ENCODE assay signal across 8 mouse cellular contexts in genomic region chr15:99819621-99820279, GRCm38 (mm10). TPM values are rescaled to one million over a fixed set of nuclear protein-coding genes. Genes with fewer than 3 reads are reported as not detected.
DNase-seq lines count a peak whose midpoint lies in the region; ATAC-seq lines count a peak whose summit lies in the region.

No protein-coding gene starts in this region.

- WGBS in embryonic facial prominence, embryonic 13.5 days, result 6% methylated on average over 14 of the region's 14 CpGs
- WGBS in heart, embryonic 14.5 days, result 5% methylated on average over 14 of the region's 14 CpGs
- WGBS in limb, embryonic 10.5 days, result 32% methylated on average over 14 of the region's 14 CpGs
- 70% methylated on average over 14 of the region's 14 CpGs for WGBS in midbrain, embryonic 11.5 days

- peak overlapping the region; percentile 71 for H3K4me3 ChIP-seq in embryonic facial prominence, embryonic 13.5 days
- H3K4me3 ChIP-seq in heart, embryonic 14.5 days (ENCODE audit: control insufficient read depth in 1 of 2, insufficient read depth in 1 of 2, low read depth in 1 of 2, low read length in 2 of 2), result peak overlapping the region; percentile 59 to 60
- H3K4me3 ChIP-seq in limb, embryonic 10.5 days, result peak overlapping the region; percentile 64
- H3K4me3 ChIP-seq in midbrain, embryonic 11.5 days (ENCODE audit: low read depth, low read length), result no peak overlapping the region; the same call in 1 of the 2 replicates

- DNase-seq in Muller cell, postnatal 12 days (ENCODE audit: inconsistent ontology term), result peak; percentile 25
- DNase-seq in limb, embryonic 10.5 days (ENCODE audit: low spot score), result peak; percentile 73
- no peak for DNase-seq in midbrain, embryonic 11.5 days (ENCODE audit: low spot score, missing footprints)
- no peak for DNase-seq in cerebellum, postnatal 10 days
- DNase-seq in cerebellum, adult 11 months, result no peak
- no peak for DNase-seq in right cerebral cortex, postnatal 36 days (ENCODE audit: low spot score in 2 of 2)

- peaks cover 4% of the 10 kb centered on the region; the same call in 1 of the 2 replicates for H3K9me3 ChIP-seq in embryonic facial prominence, embryonic 13.5 days
- H3K9me3 ChIP-seq in heart, embryonic 14.5 days (ENCODE audit: control insufficient read depth, low read length), result 0 out of 2 replicates have a peak, but pooled peaks cover 4% of the 10 kb centered on the region
- H3K9me3 ChIP-seq in limb, embryonic 10.5 days (replicated peaks), result no peaks in the 10 kb centered on the region
- H3K9me3 ChIP-seq in midbrain, embryonic 11.5 days (ENCODE audit: control insufficient read depth, low read length), result no peaks in the 10 kb centered on the region

- peak overlapping the region; percentile 89 for H3K9ac ChIP-seq in embryonic facial prominence, embryonic 13.5 days
- H3K9ac ChIP-seq in heart, embryonic 14.5 days (ENCODE audit: low read length), result peak overlapping the region; percentile 84
- H3K9ac ChIP-seq in midbrain, embryonic 11.5 days (ENCODE audit: low read length), result peak overlapping the region; percentile 52

- H3K27me3 ChIP-seq in embryonic facial prominence, embryonic 13.5 days, result no peaks in the 10 kb centered on the region
- no peaks in the 10 kb centered on the region for H3K27me3 ChIP-seq in heart, embryonic 14.5 days (ENCODE audit: control insufficient read depth, insufficient read depth, low read length)
- H3K27me3 ChIP-seq in limb, embryonic 10.5 days (ENCODE audit: low read depth, poor library complexity, severe bottlenecking), result no peaks in the 10 kb centered on the region
- no peaks in the 10 kb centered on the region for H3K27me3 ChIP-seq in midbrain, embryonic 11.5 days (ENCODE audit: control insufficient read depth, insufficient read depth, low read length)

- peaks cover 17% of the 10 kb centered on the region for H3K36me3 ChIP-seq in embryonic facial prominence, embryonic 13.5 days
- H3K36me3 ChIP-seq in heart, embryonic 14.5 days (ENCODE audit: control insufficient read depth, insufficient read depth, low read length), result peaks cover 12% of the 10 kb centered on the region; the same call in 1 of the 2 replicates
- H3K36me3 ChIP-seq in limb, embryonic 10.5 days, result peaks cover 25% of the 10 kb centered on the region
- no peaks in the 10 kb centered on the region for H3K36me3 ChIP-seq in midbrain, embryonic 11.5 days (ENCODE audit: control insufficient read depth, insufficient read depth, low read length)

- peaks cover 30% of the 10 kb centered on the region for H3K4me1 ChIP-seq in embryonic facial prominence, embryonic 13.5 days
- H3K4me1 ChIP-seq in heart, embryonic 14.5 days (ENCODE audit: control insufficient read depth in 2 of 2, insufficient read depth in 2 of 2, low read length in 2 of 2), result peaks cover 0 to 4% of the 10 kb centered on the region in 2 experiments; a peak in 1 of 4 replicates
- peaks cover 27% of the 10 kb centered on the region for H3K4me1 ChIP-seq in limb, embryonic 10.5 days
- peaks cover 25% of the 10 kb centered on the region for H3K4me1 ChIP-seq in midbrain, embryonic 11.5 days (ENCODE audit: control insufficient read depth, insufficient read depth, low read length)

- peak overlapping the region; percentile 71 for H3K4me2 ChIP-seq in embryonic facial prominence, embryonic 13.5 days
- H3K4me2 ChIP-seq in heart, embryonic 14.5 days (ENCODE audit: low read length), result peak overlapping the region; percentile 76
- H3K4me2 ChIP-seq in midbrain, embryonic 11.5 days, result peak overlapping the region; percentile 8; the same call in 1 of the 2 replicates

- H3K27ac ChIP-seq in embryonic facial prominence, embryonic 13.5 days, result peak overlapping the region; percentile 100
- peak overlapping the region; percentile 91 to 96 for H3K27ac ChIP-seq in heart, embryonic 14.5 days (replicated peaks in 1 of 2; ENCODE audit: control insufficient read depth in 1 of 2, insufficient read depth in 1 of 2, low read depth in 2 of 2, low read length in 2 of 2)
- peak overlapping the region; percentile 97 for H3K27ac ChIP-seq in limb, embryonic 10.5 days
- H3K27ac ChIP-seq in midbrain, embryonic 11.5 days (ENCODE audit: low read depth, low read length), result peak overlapping the region; percentile 83

- ATAC-seq in embryonic facial prominence, embryonic 13.5 days (ENCODE audit: insufficient number of reproducible peaks, insufficient read depth, low FRiP score, low TSS enrichment, low read depth), result no peak
- peak; percentile 49; the same call in 1 of the 2 replicates for ATAC-seq in heart, embryonic 14.5 days (ENCODE audit: insufficient number of reproducible peaks, insufficient read depth, low FRiP score, low read depth)
- ATAC-seq in midbrain, embryonic 11.5 days (ENCODE audit: low FRiP score), result no peak

RNA-seq across cellular contexts. Expression of gene Cers5, which starts 47.1 kb away (rescaled TPM):
- polyA plus RNA-seq in embryonic facial prominence, embryonic 13.5 days (2015; fragmentation: Nextera tagmentation; extraction: Ambion mirVana), result 70.8 and 71.5 TPM in 2 replicates
- 55.3 and 60.8 TPM in 2 replicates for polyA plus RNA-seq in heart, embryonic 14.5 days (2014; fragmentation: Nextera tagmentation; extraction: Ambion mirVana)
- polyA plus RNA-seq in limb, embryonic 10.5 days (2016; fragmentation: Nextera tagmentation; extraction: Ambion mirVana), result 68.2 and 75.6 TPM in 2 replicates
- polyA plus RNA-seq in midbrain, embryonic 11.5 days (2014; fragmentation: Nextera tagmentation; extraction: Ambion mirVana), result 57.8 and 59.6 TPM in 2 replicates

RNA-seq across cellular contexts. Expression of gene Lima1, which starts 55.5 kb away (rescaled TPM):
- polyA plus RNA-seq in embryonic facial prominence, embryonic 13.5 days (2015; fragmentation: Nextera tagmentation; extraction: Ambion mirVana), result 98.4 and 105 TPM in 2 replicates
- 16.9 and 18.6 TPM in 2 replicates for polyA plus RNA-seq in heart, embryonic 14.5 days (2014; fragmentation: Nextera tagmentation; extraction: Ambion mirVana)
- 56.8 and 70.8 TPM in 2 replicates for polyA plus RNA-seq in limb, embryonic 10.5 days (2016; fragmentation: Nextera tagmentation; extraction: Ambion mirVana)
- 22.0 and 25.9 TPM in 2 replicates for polyA plus RNA-seq in midbrain, embryonic 11.5 days (2014; fragmentation: Nextera tagmentation; extraction: Ambion mirVana)

Comparison
In these comparisons a context has a peak if more than half of its experiments do, and no peak if none do; other contexts are left out.
1. DNase-seq: peak in Muller cell, postnatal 12 days (single experiment) and limb, embryonic 10.5 days (single experiment); none in midbrain, embryonic 11.5 days (single experiment), cerebellum, postnatal 10 days (0 of 2), cerebellum, adult 11 months (single experiment) and right cerebral cortex, postnatal 36 days (0 of 2).
2. H3K4me2 ChIP-seq: peak in every context shown above with its lines; median percentile 76 in heart, embryonic 14.5 days; 71 in embryonic facial prominence, embryonic 13.5 days; 8 in midbrain, embryonic 11.5 days.
3. Peak in every context shown above with its lines, with median percentiles within 50 percentile points of each other: H3K27ac ChIP-seq and H3K9ac ChIP-seq.